Mouse (Mus musculus) kidney, embryonic 16.5 days (tissue): Measurements from ENCODE around the gene Mcam. TPM values are rescaled to one million over a fixed set of nuclear protein-coding genes. Genes with fewer than 3 reads are reported as not detected.

Experiments used
- ATAC-seq: fragments of 200-750 bp; cut with Nextera tagmentation; 2 replicates; pipeline ENCODE4 v1.8.0; 2017; ENCODE audit warnings: moderate TSS enrichment; ENCODE audit not compliant: low FRiP score, low TSS enrichment
- H3K27ac ChIP-seq: fragments of 300-500 bp; sonication (generic); 2 replicates; pipeline ENCODE4 v1.5.1; 2014; ENCODE audit warnings: low read length
- H3K27me3 ChIP-seq: fragments of 300-500 bp; sonication (generic); 2 replicates; pipeline ENCODE4 v1.6.1; 2014; ENCODE audit warnings: low read length, control low read depth, mixed read lengths; ENCODE audit not compliant: insufficient read depth
- H3K36me3 ChIP-seq: fragments of 300-500 bp; sonication (generic); 2 replicates; pipeline ENCODE4 v1.6.1; 2014; ENCODE audit warnings: low read length, control low read depth, mixed read lengths; ENCODE audit not compliant: insufficient read depth
- H3K4me1 ChIP-seq: fragments of 300-500 bp; sonication (generic); 2 replicates; pipeline ENCODE4 v1.6.1; 2014; ENCODE audit warnings: low read length, control low read depth, mixed read lengths; ENCODE audit not compliant: insufficient read depth
- H3K4me2 ChIP-seq: fragments of 300-500 bp; sonication (generic); replicated peaks from 2 replicates; pipeline ENCODE4 v1.6.1; 2014; ENCODE audit warnings: low read depth, low read length
- H3K4me3 ChIP-seq: fragments of 300-500 bp; sonication (generic); 2 replicates; pipeline ENCODE4 v1.5.1; 2014; ENCODE audit warnings: mild to moderate bottlenecking, low read length
- H3K9ac ChIP-seq: fragments of 300-500 bp; sonication (generic); replicated peaks from 2 replicates; pipeline ENCODE4 v1.6.1; 2014; ENCODE audit warnings: low read length
- H3K9me3 ChIP-seq: fragments of 300-500 bp; sonication (generic); 2 replicates; pipeline ENCODE4 v1.6.1; 2016; ENCODE audit warnings: low read length, control low read depth
- WGBS: fragments of 180-500 bp; shearing (Covaris S2); extraction: QIAGEN DNeasy Blood & Tissue Kit; methylation state at CpG from one replicate; pipeline ENCODE4 v1.1.7; 2014; 5-methylcytosine and 5-hydroxymethylcytosine counted together
- polyA plus RNA-seq: library from polyadenylated mRNA; unstranded; fragments of >200 nt; fragmentation: Nextera tagmentation; extraction: Ambion mirVana; gene quantifications from 2 replicates; pipeline ENCODE4 v1.2.1, GENCODE M21; 2015

Mcam gene
- polyA plus RNA-seq, 1 experiment from 2014 or later = 60.3 TPM

DNA sequence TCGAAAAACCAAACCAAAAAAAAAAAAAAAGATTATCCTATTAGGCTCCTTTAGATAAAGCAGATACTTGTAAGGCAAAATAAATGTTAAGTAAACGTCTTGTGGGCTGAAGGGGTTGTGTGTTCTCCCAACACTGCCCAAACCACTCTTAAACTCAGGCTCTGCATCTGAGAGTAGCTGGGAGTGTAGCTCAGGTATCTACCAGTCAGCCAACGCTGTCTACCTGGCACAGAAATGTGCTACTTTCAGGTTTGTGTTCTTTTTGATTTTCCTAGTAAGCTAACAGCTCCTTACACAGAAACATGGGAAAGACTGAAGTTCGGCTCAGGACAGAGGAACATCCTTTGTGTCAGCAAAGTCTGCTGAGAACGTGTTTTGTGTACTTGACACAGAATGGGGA lies 2.1 kb upstream of the Mcam start:
- H3K36me3 ChIP-seq = no peaks in the 10 kb centered on the region
- H3K27ac ChIP-seq = peak overlapping the region; percentile 90
- WGBS = 66% methylated on average over 5 of the region's 5 CpGs
- H3K4me3 ChIP-seq = no peak overlapping the region
- H3K9ac ChIP-seq = peak overlapping the region; percentile 39; the same call in 1 of the 2 replicates
- peaks cover 4% of the 10 kb centered on the region; the same call in 1 of the 2 replicates for H3K27me3 ChIP-seq
- H3K9me3 ChIP-seq = no peaks in the 10 kb centered on the region
- no peak for ATAC-seq
- H3K4me1 ChIP-seq = peaks cover 69% of the 10 kb centered on the region
- H3K4me2 ChIP-seq = no peak overlapping the region

DNA sequence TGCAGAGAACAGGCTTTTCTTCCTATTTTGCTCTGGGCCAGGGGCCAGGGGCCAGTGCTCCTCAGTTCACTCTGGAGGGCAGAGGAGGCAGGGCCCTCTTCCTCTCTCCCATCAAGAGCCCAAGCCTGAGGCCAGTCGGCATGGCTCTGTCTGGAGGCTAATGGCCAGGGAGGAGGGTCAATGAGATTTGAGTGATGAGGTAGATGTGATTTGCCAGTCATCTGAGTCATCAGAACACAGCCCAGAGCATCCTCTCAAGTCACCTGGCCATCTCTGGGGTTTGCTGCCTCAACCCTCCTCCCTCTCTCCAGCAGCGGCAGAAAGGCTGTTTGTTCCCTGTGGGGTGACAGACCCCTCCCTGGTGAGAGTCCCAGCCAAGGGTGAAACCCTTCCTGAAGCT lies 982 bp upstream of the Mcam start:
- Histone ChIP-seq H3K4me2 (peak overlapping the region; percentile 88), H3K27ac (peak overlapping the region; percentile 90), H3K4me3 (peak overlapping the region; percentile 60), H3K4me1 (peaks cover 73% of the 10 kb centered on the region), H3K9me3 (no peaks in the 10 kb centered on the region), H3K27me3 (peaks cover 4% of the 10 kb centered on the region; the same call in 1 of the 2 replicates), H3K9ac (peak overlapping the region; percentile 76; the same call in 1 of the 2 replicates), H3K36me3 (no peaks in the 10 kb centered on the region)
- ATAC-seq = no peak
- 10% methylated on average over 2 of the region's 2 CpGs for WGBS

DNA sequence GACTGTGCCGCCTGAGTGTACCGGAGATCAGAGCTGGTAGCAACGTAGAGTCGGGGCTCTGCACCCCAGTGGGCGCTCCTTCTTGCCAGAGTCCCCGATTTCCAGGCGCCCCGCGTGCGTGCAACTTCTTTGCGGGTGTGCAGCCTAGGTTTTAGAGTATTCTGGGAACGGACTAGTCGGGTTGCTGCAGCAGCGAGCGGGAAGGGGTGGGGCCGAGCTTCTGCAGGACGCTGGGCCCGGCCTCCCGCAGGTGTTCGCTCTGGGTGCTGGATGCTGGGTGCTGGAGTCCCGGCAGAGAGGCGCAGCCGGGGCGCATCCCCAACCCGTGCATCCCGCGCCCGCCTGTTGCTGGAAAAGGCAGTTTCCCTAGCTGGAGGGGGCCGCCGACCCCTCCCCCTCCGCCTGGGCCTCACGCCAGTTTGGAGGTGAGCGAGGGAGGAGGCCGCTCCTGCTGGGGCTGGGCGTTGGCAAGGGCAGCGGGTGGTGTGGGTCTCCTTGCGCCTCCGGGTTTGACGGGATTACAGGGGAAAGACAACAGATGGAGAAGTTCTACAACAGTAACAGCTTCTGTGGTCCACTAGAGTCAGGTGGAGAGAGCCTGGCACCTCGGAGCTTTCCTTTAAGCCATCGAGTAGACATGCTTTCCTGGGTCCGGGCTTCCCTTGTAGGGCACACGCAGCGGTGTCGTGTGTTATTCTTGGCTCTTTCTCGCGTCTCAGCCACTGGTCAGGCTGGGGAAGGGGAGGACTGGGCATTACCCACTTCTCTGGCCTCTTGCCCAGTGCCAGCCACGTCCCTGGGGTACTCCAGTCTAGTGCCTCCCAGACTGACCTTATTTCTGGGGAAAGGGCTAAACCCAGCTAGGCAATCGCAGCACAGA lies 822 bp downstream of the Mcam start:
- 0 out of 2 replicates have a peak, but pooled peaks have one; percentile 6 for ATAC-seq
- Histone ChIP-seq H3K4me1 (peaks cover 58% of the 10 kb centered on the region), H3K4me2 (peak overlapping the region; percentile 88), H3K9ac (peak overlapping the region; percentile 76), H3K27ac (peak overlapping the region; percentile 90), H3K4me3 (peak overlapping the region; percentile 60), H3K27me3 (peaks cover 4% of the 10 kb centered on the region; the same call in 1 of the 2 replicates), H3K9me3 (no peaks in the 10 kb centered on the region), H3K36me3 (0 out of 2 replicates have a peak, but pooled peaks cover 3% of the 10 kb centered on the region)
- WGBS = 2% methylated on average over 48 of the region's 49 CpGs

DNA sequence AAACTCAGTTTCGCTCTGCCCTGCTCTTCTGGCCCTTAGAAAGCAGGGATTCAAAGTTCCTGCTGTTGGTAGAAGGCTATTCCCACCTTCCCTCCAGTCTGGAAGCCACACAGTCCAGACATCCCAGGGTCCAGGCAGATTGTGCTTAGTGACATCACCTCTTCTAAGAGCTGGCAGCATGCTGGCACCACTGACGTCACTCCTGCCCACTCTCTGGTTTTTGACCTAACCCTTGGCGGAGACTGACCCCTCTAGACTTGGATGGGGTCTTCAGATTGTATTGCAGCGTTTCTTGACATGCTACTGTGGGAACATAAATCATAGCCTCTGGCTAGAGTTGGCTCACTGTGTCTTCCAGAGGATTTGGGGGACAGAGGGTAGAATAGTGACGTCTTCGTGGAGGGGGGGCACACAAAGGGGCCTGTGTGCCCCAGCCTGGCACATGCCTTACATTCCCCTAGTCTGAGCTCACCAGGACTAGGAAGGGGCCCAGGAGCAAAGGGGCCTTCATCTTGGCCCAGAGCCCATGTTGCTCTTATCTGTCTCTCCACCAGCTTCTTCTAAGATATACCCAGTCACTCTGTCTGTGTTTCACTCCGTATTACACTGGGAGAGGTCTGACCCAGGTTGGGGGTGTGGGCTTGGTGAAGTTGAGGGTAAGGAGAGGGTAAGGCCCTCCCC lies 1.6 kb downstream of the Mcam start:
- Histone ChIP-seq H3K4me1 (peaks cover 51% of the 10 kb centered on the region), H3K4me2 (peak overlapping the region; percentile 88), H3K36me3 (0 out of 2 replicates have a peak, but pooled peaks cover 6% of the 10 kb centered on the region), H3K9ac (peak overlapping the region; percentile 76), H3K27me3 (peaks cover 4% of the 10 kb centered on the region; the same call in 1 of the 2 replicates), H3K27ac (peak overlapping the region; percentile 90; the same call in 1 of the 2 replicates), H3K9me3 (no peaks in the 10 kb centered on the region), H3K4me3 (peak overlapping the region; percentile 60)
- ATAC-seq = no peak
- 34% methylated on average over 7 of the region's 7 CpGs for WGBS

DNA sequence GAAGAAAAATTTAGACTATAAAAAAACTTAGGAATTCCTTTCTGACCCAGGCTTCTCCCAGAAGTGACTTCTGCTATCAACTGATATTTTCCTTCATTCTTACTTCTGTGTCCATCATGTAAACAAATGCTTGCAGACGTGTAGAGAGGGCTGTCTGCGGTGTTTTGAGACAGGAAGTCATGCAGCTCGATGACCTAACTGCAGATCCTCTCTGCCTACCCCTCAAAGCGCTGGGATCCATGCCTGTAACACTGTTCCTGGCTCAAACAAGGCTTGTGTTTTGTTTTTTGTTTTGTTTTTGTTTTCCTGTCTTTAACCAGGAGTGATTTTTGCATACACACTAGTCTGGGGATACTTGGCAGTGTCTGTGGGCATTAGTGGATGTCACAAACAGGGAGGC lies 3.6 kb downstream of the Mcam start:
- H3K9me3 ChIP-seq = no peaks in the 10 kb centered on the region
- peaks cover 31% of the 10 kb centered on the region for H3K4me1 ChIP-seq
- H3K36me3 ChIP-seq = peaks cover 17% of the 10 kb centered on the region; the same call in 1 of the 2 replicates
- no peak overlapping the region for H3K27ac ChIP-seq
- H3K4me2 ChIP-seq = no peak overlapping the region
- no peak for ATAC-seq
- 0 out of 2 replicates have a peak overlapping the region, but pooled peaks have one; percentile 16 for H3K9ac ChIP-seq
- no peaks in the 10 kb centered on the region for H3K27me3 ChIP-seq
- WGBS = 51% methylated on average over 4 of the region's 4 CpGs
- H3K4me3 ChIP-seq = no peak overlapping the region

DNA sequence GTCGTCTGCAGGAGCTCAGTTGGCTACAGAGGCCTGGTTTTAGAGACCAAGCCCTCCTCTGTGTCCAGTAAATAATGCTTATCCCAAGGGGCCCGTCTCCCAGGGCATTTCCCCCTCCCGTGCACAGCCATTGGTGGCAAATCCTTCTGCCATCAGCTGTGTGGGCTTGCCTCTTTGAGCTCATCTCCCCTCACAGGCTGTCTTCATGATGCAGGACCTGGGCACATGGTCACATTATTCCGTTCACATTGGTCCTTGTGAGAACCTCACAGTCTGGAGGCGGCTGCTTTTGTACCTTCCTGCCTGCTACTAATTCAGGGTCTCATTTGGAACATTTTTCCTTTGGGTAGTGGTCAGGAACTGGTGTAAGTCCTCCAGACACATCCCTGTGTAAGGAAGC lies 7.7 kb downstream of the Mcam start:
- H3K36me3 ChIP-seq = peaks cover 27% of the 10 kb centered on the region
- H3K4me2 ChIP-seq = no peak overlapping the region
- 70% methylated on average over 5 of the region's 5 CpGs for WGBS
- H3K27ac ChIP-seq = no peak overlapping the region
- peaks cover 8% of the 10 kb centered on the region; the same call in 1 of the 2 replicates for H3K4me1 ChIP-seq
- no peaks in the 10 kb centered on the region for H3K9me3 ChIP-seq
- no peak overlapping the region; the same call in 1 of the 2 replicates for H3K9ac ChIP-seq
- no peaks in the 10 kb centered on the region for H3K27me3 ChIP-seq
- no peak overlapping the region for H3K4me3 ChIP-seq
- no peak for ATAC-seq

DNA sequence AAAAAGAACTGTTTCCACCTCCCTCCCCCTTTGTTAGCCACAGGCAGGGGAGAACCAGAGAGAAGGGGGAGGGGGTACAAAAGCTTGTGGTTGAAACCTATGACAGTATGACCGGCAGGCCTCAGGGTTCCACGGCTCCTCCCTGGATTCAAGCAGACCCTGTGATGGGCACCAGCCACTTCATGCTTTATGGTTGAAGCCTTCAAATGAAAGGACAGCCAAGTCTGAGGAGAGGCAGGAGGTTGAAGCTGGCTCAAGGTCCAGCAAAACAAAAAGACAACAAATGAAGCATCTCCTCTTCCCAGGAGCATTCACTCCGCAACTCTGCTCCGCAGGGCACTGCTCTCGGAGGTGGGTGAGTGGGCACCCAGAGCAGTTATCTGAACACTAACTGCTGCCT lies 9.2 kb downstream of the Mcam start:
- Histone ChIP-seq H3K4me2 (no peak overlapping the region), H3K36me3 (peaks cover 28% of the 10 kb centered on the region), H3K9me3 (no peaks in the 10 kb centered on the region), H3K27me3 (no peaks in the 10 kb centered on the region), H3K4me3 (no peak overlapping the region), H3K27ac (peak overlapping the region; percentile 58), H3K4me1 (peaks cover 4% of the 10 kb centered on the region; the same call in 1 of the 2 replicates), H3K9ac (no peak overlapping the region)
- ATAC-seq = no peak
- 77% methylated on average over 5 of the region's 5 CpGs for WGBS

DNA sequence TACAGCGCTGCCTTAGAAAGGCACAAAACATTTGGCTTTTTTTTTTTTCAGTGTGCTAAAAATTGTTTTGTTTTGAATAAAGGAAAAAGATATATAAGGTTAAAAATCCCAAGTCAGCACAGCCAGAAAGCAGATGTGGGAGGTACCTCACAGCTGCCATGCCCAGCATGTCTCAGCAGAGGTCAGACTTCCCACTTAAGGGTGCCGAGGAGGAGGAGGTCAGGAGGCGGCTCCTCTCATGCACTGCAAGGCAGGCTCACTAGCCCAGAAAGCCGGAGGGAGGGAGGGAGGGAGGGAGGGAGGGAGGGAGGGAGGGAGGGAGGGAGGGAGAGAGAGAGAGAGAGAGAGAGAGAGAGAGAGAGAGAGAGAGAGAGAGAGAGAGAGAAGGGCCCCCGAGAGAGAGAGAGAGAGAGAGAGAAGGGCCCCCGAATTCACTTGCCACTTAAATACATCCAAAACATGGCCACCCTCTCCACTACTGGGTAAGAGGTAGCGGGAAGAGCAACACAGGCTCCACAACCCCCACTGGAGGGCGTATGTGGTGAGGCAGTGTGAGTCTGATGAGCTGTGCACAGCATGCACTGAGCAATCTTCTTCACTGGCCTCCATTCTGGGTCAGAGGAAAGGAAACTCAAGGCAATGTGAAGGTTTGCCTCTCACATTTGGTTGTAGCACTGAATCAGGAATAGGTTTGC lies 9.9 kb downstream of the Mcam start:
- Histone ChIP-seq H3K27ac (peak overlapping the region; percentile 61), H3K4me2 (no peak overlapping the region), H3K4me3 (no peak overlapping the region), H3K9me3 (no peaks in the 10 kb centered on the region), H3K27me3 (no peaks in the 10 kb centered on the region), H3K36me3 (peaks cover 30% of the 10 kb centered on the region), H3K4me1 (peaks cover 4% of the 10 kb centered on the region; the same call in 1 of the 2 replicates), H3K9ac (no peak overlapping the region)
- WGBS = 29% methylated on average over 7 of the region's 8 CpGs
- ATAC-seq = peak; percentile 75; the same call in 1 of the 2 replicates

DNA sequence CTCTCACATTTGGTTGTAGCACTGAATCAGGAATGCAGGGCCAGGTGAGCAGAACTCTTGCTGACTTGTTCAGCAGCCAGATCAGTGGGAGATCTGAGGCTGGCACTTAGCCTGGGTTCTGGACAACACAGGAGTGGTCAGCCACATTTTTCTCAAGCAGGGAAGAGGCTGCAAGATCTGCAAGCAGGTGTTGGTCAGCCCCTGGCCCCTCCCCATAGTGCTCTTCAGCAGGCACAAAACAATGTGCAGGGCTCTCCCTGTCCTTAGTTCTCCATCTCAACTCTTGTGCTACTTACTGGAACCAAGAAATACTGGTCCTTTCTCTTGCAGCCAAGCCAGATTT lies 10.4 kb downstream of the Mcam start:
- H3K9me3 ChIP-seq = no peaks in the 10 kb centered on the region
- H3K36me3 ChIP-seq = peaks cover 33% of the 10 kb centered on the region
- H3K4me3 ChIP-seq = no peak overlapping the region
- peaks cover 4% of the 10 kb centered on the region; the same call in 1 of the 2 replicates for H3K4me1 ChIP-seq
- no peak overlapping the region for H3K9ac ChIP-seq
- ATAC-seq = no peak
- H3K4me2 ChIP-seq = no peak overlapping the region
- no peaks in the 10 kb centered on the region for H3K27me3 ChIP-seq
- H3K27ac ChIP-seq = peak overlapping the region; percentile 61; the same call in 1 of the 2 replicates
